Mouse (Mus musculus) erythroid progenitor cell, adult 5-6 weeks (primary cell): ENCODE results near the gene Iqub. TPM values are rescaled to one million over a fixed set of nuclear protein-coding genes. Genes with fewer than 3 reads are reported as not detected.

ENCODE experiments used
- ATAC-seq: replicated peaks from 2 replicates; pipeline ENCODE4 v1.8.0; 2016; ENCODE audit warnings: moderate number of reproducible peaks, mild to moderate bottlenecking, moderate TSS enrichment, inconsistent platforms; ENCODE audit not compliant: poor library complexity, low FRiP score, severe bottlenecking
- total RNA-seq, 2 experiments: library from RNA; stranded (forward) in 1 of 2; stranded (reverse) in 1 of 2; fragments of 150-400 nt in 1 of 2; fragments of 186-747, 209-891 nt in 1 of 2; gene quantifications; 2 replicates each; pipeline versions ENCODE4 v1.2.3 to v1.2.4; 2015 to 2017; ENCODE audit warnings: low replicate concordance in 2 of 2

The Iqub gene
- total RNA-seq, 2 experiments from 2014 or later, result 1.1 TPM; not detected in 1

DNA sequence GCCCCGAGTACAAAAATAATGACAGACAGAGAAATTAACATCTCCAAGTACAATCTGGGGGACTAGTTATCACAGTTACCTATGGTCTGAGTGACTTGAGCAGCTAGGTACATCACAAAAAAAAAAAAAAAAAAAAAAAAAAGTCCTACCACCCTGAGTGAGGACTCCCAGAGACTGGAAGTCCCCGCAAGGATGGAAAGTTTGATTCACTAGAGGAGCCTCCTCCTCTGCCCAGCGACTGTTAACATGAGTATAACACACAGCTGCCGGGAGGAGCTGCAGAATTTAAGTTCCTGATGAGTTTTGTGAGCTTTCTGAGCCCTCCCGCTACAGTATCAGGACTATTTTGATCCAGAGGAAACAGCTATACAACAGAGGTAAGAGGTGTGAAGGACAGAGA lies 28.3 kb downstream of the Iqub start:
- no peak for ATAC-seq

DNA sequence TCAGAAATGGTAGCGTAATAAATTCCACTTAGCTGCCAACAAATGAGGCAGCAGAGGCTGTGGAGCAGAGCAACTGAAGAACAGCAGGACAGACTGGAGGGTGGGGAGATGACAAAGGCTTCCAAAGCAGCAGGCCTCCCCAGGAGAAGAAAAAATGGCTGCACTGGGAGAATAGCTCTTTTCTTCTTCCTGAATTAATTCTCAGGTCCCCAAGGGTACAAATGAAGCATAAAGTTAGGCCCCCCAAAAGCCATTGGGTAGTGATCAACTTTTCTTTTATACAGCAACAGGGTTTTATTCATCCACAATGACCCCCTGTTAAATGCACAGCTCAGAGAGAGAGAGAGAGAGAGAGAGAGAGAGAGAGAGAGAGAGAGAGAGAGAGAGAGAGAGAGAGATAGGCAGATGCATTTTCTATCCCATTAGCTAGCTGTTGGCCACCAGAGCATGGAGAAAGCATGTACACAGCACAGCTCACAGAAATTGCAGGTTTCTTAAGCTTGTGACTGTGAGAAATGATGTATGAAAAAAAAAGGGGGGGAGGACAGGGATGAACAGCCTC lies 44.2 kb downstream of the Iqub start:
- no peak for ATAC-seq

DNA sequence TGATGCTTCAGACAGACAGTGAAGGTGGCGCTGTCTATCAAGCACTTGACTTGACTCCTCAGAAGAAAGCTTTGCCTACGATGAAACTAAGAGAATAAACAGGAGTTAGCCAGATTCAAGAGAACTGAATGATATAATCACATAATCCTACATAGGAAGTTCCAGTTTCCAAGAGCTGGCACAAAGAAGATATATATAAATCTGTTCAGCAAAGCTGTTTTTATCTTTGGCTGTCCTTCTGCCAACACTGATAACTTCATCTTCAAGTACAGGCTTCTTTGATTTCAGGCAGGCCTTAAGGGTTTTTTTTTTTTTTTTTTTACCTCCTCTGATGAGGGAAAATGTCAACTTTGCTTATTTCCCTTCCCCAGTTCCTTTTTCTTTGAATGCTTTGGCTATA lies 44.7 kb downstream of the Iqub start:
- ATAC-seq, result no peak

DNA sequence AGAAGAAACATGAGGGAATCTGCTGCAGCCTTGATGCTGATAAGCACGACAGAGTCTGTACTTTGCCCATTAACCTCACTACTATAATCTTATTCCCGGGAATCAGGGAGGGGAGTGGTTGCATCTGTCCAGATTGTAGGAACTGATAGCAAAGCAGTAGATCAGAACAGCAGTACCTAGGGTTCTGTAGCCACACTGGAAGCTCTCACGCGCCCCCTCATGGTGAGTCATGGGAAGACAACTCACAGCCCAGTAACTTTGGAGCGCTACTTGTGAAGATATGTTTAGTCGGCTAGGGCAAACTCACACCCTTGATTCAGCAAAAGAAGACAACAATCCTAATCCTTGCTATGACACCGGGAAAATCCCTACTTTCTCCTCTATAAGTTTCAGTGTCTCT lies 58.8 kb downstream of the Iqub start:
- ATAC-seq, result no peak

DNA sequence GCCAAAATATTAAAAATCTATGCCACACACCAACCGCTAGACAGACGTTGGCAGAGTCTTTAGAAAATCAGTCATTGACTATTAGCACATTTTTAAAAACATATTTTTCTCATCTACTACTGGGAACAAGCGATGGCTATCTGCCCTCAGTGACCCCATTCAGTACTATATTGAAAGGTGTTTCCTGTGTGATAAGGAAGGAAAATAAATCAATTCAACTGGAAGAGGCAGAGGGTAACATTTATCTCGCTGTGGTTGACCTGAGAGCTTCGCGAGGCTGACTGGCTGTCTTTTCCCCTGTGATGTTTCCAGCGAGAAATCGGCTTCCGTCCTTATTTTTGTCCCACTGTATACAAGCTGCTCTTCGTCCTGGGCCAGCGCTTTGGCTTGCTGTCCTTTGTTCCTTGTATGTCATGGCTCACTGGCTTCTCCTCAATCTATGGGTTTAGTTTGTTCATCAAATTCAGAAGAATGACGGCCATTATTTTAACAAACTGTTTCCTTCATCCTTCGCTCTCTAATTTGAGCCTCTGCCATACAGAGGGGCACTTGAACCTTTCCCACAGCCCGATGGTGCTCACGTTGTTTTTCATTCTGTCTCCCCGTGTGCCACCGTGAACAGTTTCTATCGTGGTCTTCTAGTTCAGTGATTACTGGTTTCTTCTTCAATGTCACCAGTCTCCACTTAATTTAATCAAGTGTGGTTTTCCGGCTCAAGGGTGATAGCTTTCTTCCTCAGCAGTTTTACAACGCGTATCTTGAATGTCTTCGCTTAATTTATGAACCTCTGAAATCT lies 63.6 kb downstream of the Iqub start:
- no peak for ATAC-seq

DNA sequence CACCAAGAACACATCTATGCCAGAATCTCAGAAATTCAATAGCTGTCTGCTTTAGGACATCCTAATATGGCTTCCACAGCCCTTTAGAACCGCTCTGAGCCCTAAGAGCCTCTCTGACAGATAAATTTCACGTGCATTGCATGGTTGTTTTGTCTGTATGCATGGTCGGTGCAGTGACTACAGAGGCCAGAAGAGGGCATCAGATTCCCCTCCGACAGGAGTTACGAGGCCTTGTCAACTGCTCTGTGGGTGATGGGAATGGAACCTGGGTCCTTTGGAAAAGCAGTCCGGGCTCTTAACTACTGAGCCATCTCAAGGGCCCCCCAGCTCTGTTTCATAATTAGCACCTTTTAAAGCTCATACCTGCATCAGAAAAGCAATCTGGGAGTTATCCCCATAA lies 64.6 kb downstream of the Iqub start:
- no peak for ATAC-seq

DNA sequence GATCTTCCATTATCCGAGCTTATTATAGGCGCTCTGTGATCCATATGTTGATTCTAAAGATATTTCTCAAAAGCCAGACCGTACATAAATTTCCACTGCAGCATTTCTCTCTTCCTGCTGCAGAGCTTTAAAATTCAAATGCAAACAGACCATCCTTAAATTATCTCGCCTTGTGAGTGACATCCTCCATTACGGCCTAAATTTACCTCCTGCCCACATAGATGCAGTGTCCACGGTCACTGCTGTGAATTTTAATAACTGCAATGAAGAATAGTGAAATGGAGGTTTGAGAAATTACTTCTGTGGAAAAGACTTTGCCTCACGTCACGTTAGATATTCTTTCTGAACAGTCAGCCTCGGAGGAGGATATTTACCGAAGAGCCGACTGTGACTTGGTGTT lies 98.8 kb downstream of the Iqub start:
- no peak for ATAC-seq

DNA sequence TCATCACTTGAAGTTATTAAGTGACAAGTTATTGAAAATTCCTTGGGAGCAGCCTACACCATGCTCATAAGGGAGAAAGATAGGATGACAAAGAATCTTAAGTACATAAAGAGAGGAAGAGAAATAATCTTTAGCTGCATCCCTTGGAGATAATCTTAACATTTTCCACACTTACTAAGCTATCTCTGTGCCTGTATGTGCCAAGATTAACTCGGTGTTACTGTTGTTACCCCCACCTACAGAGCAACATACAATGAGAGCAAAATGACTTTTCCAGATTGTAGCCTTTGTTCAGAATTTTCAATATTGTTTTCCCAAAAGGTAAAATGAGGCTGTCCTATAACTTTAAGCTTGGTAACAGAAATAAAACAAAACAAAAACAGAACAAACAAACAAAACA lies 99.4 kb downstream of the Iqub start:
- no peak for ATAC-seq

DNA sequence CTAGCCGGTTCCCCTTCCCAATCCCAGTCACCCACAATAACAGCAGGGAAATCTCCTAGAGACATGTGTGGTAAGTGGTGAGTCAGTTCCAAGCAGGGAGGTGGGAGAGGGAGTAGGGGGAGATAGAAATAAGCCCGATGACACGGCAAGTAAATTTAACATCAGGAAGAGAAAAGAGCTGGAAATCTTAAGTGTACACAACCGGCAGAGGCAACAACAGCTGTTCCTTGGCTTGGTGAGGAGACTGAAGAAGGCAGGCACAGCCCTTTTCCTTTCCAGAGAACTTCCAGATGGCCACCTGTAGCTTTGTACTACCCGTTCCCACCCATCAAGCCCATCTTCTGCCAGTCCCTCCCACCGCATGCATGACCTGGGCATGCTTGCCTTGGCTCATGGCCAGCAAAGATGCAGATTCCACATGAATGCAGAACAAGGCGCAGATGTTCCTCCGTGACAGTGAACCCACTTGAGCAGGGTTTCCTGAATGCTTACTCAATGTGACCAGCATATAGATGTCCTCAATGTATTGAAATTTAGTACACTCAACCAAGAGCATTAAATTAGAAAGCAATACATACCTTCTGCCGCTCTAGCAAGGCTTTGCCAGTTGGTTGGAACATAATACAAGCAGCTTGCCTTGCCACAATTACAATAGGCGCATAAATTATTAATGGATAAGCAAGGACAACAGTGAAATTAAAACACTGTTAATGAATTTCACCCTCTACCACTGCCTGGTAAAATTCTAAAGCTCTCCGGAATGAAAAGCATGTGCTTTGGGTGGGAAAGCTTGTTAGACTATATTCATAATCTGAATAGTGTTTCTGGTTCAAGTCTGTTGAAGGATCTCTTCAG lies 106.1 kb downstream of the Iqub start:
- no peak for ATAC-seq

DNA sequence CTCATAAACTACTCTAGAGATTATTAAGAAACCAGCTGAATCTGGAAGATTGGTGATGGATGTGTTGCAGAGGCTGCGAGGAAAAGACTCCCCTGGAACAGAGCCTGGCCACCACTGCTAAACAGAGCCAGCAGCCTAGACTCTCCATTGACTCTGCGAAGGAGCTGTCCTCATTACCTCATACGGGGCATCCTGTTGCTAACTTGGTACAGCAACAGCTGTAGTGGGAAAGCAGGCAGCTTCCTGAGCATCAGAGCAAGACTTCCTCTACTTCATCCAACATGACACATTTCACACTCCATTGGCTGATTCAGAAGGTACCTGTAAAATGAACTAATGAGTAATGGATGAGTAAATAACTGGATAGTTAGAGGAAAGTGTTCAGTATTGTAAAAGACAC lies 107.1 kb downstream of the Iqub start:
- ATAC-seq, result no peak

DNA sequence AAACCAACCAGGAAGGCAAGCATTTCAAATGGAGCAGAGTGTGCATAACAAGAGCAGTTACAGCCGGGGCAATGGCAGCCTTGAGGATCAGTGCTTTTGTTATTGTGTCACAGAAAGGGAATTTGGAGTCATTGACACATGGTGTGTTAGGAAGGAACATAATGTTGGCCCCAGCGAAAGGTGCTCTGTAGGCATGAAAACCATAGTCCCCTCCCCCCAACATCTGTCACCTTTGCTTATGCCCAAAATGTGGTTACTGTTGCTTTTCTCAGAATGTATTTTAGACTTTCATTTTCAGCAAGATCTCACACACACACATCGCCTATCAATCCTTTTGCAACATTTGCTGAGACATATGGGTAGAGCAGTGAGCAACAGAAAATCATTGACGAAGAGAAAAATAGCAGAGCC lies 117.6 kb downstream of the Iqub start:
- ATAC-seq, result no peak

Other genes starting within 250 kb of the Iqub start
- gene Ndufa5, start 12.9 kb upstream of the Iqub start, total RNA-seq (2015; ENCODE audit: low replicate concordance), result 99.8 and 122 TPM in 2 replicates
- gene Ndufa5, start 12.9 kb upstream of the Iqub start, total RNA-seq (2017; ENCODE audit: low replicate concordance), result 80.4 and 150 TPM in 2 replicates
- not detected in 2 replicates for gene Asb15, start 13.1 kb upstream of the Iqub start, total RNA-seq (2015; ENCODE audit: low replicate concordance)
- 0.13 TPM in 1 of 2 replicates, not detected in the other for gene Asb15, start 13.1 kb upstream of the Iqub start, total RNA-seq (2017; ENCODE audit: low replicate concordance)
- gene Lmod2, start 82.7 kb upstream of the Iqub start, total RNA-seq (2015; ENCODE audit: low replicate concordance), result not detected in 2 replicates
- not detected in 2 replicates for gene Lmod2, start 82.7 kb upstream of the Iqub start, total RNA-seq (2017; ENCODE audit: low replicate concordance)
- 20.5 and 23.4 TPM in 2 replicates for gene Wasl, start 149.9 kb upstream of the Iqub start, total RNA-seq (2015; ENCODE audit: low replicate concordance)
- gene Wasl, start 149.9 kb upstream of the Iqub start, total RNA-seq (2017; ENCODE audit: low replicate concordance), result 14.8 and 15.4 TPM in 2 replicates
- not detected in 2 replicates for gene Hyal6, start 218.2 kb upstream of the Iqub start, total RNA-seq (2015; ENCODE audit: low replicate concordance)
- gene Hyal6, start 218.2 kb upstream of the Iqub start, total RNA-seq (2017; ENCODE audit: low replicate concordance), result not detected in 2 replicates
- not detected in 2 replicates for gene Hyal4, start 233.3 kb upstream of the Iqub start, total RNA-seq (2015; ENCODE audit: low replicate concordance)
- not detected in 2 replicates for gene Hyal4, start 233.3 kb upstream of the Iqub start, total RNA-seq (2017; ENCODE audit: low replicate concordance)